Mouse (Mus musculus): Measurements from ENCODE around the gene Pithd1.
"Not testable (repeated sequence)": the region's sequence is repeated elsewhere in the genome, so short reads cannot be mapped to it uniquely, and the experiment has no call there.

Gene Pithd1

DNA sequence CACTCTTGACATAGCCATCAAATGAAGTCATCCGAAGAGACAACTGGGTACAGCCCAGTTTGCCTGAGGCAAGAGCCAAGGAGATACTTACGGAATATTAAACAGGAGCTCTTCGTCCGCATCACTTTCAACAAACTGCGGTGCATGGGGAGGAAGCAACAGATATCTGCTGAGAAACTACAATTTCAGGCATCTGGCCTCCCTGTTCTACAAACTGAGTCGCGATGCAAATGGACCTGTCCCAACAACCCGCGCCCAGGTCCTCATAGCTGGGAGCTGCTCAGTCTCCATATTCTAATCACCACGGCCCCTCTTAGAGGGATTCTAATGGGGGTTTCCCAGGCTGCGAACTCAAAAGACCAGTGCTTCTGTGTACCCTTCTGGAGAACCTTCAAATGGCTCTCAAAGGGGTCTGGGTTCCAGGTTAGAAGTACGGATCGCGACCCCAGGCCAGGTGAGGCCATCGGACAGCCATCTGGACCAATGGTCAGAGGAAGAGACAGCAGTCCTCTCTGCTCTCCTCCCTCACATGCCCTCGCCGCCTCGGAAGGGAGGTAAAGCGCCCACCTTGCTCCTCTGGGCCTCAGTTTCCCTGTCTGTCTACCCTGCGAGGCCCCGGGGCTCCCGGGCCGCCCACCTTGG is 642 bp downstream of the Pithd1 start:
- DNase-seq, result no peak

DNA sequence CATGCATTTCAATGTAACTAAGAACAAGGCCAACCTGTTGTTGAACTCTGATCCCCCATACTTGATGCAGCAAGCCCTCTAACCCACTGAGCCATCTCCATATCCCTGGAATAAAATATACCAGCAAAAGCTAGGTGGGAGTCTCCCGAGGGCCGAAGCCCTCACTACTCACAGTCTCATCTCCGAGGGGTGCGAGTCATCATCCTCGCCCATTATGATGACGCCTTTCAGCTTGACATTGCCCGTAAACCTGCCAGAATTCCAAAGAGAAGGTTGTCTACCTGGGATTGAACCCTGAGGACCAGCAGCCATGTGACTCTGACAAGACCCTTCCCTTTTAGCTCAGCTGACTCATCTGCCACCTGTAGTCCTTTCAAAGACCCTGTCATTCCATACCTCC is 1.3 kb downstream of the Pithd1 start:
- no peak for DNase-seq

DNA sequence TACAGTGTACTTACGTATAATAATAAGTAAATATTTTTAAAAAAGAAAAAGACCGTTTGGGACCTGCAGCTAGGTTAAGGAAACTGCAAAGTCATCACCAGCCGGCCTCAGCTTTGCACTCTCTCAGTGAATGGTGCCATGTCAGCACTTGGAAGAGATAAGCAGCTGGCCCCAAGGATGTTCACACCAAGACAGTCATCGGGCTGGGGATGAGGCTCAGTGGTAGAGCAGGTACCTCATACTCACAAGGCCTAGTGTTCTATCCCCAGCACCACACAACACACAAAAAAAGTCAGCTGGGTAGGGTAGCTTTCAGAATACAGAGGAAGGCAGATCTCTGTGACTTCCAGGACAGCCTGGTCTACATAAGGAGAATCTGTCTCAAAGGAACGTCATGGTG is 1.9 kb downstream of the Pithd1 start:
- DNase-seq, result no peak

DNA sequence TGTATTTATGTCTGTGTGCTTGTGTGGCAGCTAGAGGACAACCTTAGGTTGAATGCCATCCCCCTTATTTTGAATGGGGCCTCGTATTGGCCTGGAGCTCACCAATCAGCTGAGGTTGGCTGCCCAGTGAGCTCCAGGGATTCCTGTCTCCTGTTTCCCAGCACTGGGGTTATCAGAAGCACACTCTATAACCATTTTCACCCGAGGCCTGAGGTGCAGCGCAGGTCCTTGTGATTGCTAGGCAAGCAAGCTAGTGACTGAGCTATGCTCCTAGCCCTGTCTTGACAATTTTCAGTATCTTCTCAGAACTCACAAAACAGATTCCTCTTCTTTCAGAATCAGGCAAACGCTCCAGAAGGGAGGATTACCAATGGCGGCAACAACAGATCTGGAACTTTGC is 2.5 kb downstream of the Pithd1 start:
- DNase-seq, result no peak

DNA sequence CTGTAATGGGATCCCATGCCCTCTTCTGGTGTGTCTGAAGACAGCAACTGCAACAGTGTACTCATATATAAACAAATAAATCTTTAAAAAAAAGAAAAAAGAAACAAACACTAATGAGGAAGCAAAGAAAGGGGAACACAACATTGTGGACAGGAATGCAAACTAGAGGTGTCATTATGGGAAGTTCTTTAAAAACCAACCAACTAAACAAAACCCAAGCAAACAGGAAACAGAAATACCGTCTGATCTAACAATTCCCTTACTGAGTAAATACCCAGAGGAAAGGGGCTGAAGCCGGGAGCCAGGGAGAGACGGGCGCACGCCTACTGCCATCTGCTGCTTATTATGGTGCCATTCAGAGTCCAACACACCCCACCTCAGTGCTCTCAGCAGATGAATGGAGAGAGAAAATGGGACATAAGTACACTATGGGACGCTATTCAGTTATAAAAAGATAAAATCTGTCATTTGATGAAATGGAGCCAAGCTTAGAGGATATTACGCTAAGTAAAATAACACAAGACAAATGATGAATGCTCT is 5.5 kb downstream of the Pithd1 start:
- no peak for DNase-seq

DNA sequence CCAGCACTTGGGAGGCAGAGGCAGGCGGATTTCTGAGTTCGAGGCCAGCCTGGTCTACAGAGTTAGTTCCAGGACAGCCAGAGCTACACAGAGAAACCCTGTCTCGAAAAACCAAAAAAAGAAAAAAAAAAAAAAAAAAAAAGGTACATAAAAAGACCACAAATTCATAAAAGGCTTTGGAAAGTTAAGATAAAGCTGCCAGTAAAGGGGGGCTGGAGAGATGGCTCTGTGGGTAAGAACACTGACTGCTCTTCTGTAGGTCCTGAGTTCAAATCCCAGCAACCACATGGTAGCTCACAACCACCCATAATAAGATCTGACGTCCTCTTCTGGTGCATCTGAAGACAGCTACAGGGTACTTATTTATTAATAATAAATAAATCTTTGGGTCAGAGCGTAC is 6.8 kb downstream of the Pithd1 start:
- DNase-seq, result not testable (repeated sequence)

DNA sequence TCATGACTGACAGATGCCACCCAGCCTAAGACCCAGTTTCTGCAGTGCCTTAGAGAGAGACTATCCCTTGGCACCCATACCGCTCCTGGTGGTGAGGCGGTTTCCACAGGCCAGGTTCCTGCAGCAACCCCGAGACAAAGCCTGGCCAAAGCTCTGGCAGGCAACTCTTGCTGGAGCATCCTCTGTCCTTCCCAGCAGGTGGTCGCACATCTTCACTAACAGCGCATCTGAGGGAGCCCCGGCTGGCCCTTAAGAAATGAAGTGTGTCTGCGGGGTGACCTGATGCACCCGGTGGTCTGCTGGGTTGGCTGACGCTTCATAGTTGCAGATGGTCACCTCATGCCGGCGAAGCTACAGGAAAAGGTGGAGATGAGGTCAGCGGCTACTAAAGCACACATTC is 10.9 kb downstream of the Pithd1 start:
- DNase-seq, result peak in 1 of 2 experiments; percentile 19

DNA sequence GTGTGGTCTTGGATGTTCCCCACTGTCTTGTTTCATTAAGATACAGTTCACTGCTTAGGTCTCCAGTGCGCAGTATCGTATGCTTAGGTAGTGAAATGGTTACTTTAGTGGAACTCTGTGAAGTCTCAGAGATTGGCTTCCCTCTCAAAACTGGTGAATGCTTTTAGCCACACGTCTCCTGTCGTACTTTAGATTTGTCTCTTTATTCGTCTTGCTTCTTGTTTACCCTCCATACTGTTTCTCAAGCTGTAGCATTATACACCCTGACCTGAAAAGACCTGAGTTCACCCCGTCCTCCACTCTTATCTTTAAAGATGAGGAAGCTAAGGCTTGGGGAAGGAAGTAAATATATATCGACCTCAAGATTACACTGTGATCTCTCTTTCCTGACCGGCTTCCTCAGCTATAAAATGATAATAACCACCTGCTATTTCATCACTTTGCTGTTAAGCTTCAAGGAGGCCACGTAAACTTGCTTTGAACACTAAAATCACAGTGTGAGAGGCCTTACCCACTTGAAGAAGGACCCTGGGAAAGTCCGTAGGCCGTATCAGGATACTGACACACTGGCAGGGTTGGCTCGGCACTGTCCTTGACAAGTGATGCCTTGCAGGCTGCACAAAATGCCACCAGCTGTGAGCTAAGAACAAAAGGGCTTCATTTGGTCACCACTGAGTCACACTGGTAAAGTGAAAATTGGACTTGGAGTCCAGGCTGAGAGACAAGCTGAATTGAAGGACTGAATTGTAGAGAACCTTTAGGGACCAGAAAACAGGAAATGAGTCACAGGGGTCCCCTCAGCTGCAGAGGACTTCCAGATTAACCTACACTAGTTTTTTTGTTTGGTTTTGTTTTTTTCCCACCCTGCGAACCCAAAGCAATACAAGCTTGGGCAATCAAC is 13.9 kb downstream of the Pithd1 start:
- no peak for DNase-seq

DNA sequence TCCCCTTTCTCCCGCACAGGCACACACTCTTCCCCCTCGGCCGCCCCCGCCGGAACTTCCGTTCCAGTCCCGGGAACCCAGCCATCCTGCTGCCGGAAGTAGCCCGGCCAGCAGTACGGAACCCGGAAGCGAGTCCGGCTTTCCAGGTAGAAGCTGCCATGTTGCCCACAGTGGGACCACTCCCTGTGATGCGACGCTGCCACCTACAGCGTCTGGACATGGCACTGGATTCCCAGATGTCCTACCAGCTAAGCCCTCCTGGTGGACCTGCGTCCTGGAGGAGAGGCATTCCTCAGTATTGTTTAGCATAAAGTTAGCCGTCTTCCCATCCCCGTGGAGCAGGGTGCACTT is 14.5 kb downstream of the Pithd1 start, which contains the start of gene Lypla2:
Gene Lypla2 (minus strand): TSS at position 71 of the 351 bp plus-strand sequence.
- peak; percentile 92 to 93 for DNase-seq

DNA sequence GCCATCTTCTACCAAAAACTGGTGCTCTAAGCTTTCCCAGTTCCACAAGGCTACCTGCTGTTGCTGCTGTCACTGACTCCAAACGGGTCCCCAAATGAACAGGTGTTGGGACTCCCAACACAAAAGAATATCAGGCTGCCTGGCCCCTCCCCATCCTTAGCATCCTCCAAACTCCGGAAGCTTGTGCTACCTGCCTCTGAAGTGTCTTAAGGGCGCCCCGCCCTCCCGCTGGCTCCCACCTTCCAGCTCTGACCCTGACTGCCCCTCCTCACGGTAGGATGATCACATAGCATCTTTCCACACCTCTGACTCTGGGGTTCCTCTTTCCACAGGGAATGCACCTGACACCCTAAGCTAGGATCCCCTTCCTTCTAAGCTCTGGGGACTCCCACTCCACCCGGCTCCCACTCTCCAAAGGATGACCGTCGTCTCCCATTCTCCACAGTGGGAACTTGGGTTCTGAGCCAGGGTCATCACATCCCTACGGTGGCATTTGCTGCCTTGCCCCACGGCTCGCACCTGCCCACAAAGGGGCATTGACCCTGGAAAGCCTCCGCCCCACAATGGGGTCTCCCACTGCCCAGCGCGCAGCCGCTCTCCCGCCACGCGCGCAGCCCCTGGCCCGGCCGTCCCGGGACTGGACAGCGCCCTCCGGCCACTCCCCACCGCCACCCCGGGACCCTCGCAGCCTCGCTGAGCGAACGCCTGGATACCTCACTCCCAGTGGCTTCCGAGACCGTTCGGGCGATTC is 15.1 kb downstream of the Pithd1 start:
- DNase-seq, result no peak

DNA sequence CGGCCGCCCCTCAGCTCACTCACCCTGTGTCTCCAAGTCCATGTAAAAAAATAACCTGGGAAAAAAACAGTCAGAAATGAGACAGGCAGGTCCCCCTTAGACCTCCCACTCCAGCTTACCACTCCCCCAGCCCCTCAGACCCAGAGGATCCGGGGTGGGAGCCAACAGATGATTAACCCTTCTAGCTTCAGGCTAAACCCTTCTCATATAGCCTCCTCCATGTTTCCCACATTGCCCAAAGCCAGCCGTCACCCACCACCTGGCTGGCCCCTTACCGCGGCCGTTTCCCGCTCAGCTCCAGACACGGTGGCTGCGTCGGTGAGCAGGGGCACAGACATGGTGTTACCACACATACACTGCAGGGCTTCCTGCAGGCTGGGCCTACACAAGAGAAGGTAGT is 16.5 kb downstream of the Pithd1 start:
- no peak for DNase-seq

DNA sequence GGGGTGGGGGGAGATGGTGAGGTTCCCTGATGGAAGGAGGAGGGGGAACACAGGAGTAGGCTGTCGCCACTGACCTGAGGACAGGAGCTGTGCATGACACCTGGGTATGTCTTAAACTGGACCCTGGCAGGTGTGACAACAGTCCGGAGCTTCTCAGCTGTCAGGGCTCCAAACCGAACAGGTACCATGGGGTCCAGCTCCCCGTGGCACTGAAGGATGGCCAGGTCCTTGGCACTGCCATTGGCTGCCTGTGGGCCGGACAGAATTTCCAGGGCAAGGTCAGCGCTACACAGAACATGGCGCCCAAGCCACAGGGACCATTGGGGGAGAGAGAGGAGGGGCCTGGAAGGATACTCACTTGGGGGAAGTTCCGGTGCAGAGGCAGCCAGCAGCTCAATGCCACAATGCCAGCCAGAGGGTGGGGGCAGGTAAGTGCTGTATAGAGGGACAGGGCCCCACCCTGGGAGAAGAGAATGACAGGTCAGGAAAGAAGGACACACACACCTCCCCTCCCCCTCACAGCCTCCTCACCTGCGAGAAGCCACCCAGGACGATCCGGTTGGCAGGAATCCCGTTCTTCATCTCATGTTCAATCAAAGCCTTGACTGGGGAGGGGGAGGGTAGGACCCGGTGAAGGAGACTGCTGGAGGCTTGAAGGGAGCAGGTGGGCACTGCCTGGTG is 17.9 kb downstream of the Pithd1 start:
- DNase-seq, result no peak

DNA sequence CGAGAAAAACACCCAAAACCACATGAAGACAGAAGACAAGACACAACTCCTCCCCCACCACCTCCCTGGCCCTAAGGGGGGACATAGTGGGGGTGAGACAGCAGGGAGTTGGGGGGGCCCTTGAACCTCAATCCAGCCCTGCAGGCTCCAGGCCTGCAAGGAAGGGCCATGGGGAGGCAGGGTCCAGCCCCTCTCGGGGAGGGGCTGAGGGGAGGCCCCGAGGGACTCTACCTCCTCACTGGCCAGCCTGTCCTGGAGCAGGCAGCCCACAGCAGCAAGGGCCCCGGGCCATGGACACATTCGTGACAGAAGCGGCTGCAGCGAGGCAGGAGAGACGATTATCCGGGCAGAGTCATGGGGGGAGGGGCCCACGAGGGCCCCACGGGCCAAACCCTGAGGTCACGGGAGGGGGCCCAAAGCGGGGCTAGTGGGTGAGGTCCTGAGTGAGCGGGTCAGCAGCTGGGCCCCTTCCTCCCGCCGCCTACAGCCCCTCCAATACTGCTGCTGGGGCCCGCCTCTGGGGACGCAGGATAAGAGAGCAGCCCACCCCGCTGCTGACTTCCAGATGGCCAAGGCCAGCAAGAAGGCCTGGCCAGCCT is 18.7 kb downstream of the Pithd1 start:
- no peak for DNase-seq

DNA sequence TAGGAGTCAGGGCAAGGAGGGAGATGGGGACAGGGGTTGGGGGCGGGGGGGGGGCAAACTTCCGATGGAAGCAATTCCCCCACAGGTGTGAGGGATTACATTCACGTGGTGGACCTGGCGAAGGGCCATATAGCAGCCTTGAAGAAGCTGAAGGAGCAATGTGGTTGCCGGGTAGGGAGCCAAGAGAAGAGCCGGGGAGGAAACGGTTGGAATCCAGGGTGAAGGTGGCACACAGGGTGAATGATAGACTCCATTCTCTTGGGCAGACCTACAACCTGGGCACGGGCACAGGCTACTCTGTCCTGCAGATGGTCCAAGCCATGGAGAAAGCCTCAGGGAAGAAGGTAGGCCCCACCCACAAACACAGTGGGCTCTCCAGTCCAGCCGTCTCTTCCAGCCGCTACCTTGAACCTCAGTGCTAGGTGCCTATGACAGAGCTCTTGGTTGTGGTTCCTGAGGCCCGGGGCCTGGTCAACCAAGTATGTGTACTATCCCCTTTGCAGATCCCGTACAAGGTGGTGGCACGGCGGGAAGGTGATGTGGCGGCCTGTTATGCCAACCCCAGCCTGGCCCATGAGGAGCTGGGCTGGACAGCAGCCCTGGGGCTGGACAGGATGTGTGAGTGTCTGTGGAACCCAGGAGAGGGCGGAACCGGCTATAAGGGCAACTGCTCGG is 19.8 kb downstream of the Pithd1 start:
- DNase-seq, result no peak

DNA sequence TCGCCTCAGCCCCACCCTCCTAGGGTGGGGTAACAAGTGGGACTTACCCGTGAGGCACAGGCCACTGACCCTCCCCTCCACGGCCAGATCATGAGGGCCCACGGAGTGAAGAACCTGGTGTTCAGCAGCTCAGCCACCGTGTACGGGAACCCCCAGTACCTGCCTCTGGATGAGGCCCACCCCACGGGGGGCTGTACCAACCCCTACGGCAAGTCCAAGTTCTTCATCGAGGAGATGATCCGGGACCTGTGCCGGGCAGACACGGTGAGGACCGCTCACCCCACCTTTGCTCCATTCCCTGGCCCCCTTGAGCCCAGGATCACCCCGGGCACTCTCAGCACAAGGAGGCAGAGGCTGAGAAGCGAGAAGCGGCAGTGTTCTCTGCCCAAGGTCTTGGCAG is 20.8 kb downstream of the Pithd1 start:
- DNase-seq, result no peak

DNA sequence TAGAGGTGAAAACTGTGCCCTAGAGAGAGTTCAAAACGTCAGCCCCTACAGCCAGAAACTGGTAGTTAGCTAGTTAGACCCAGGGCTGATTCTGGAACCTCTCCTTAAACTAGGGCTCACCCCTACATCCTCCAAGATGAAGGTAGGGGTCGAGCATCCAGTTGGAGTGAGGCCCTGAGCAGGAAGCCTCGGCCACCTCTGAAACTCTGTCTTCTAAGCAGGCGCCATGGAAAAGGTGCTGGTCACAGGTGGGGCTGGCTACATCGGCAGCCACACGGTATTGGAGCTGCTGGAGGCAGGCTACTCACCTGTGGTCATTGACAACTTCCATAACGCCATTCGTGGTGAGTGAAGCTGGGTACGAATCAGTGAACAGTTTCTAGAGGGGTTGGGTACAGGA is 22.0 kb downstream of the Pithd1 start:
- no peak for DNase-seq

DNA sequence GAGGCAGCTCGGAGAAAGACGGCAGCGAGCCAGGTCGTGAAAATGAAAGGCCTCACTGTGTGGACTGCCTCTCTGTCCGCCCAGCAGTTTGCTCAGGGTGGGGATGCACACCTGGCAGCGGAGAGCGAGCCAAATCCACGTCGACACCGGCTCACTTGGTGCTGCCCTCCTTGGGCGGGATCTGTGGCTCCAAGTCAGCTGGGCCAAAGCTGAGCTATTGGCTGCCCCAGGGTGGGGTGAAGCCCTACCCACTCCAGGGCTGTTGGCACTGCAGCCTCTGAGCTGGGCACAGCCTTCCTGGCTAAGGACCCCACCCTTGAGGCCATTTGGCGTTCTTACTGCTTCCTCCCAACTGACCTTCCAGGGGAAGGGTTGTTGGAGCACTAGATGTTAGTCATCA is 22.6 kb downstream of the Pithd1 start:
- peak; percentile 80 to 90 for DNase-seq

DNA sequence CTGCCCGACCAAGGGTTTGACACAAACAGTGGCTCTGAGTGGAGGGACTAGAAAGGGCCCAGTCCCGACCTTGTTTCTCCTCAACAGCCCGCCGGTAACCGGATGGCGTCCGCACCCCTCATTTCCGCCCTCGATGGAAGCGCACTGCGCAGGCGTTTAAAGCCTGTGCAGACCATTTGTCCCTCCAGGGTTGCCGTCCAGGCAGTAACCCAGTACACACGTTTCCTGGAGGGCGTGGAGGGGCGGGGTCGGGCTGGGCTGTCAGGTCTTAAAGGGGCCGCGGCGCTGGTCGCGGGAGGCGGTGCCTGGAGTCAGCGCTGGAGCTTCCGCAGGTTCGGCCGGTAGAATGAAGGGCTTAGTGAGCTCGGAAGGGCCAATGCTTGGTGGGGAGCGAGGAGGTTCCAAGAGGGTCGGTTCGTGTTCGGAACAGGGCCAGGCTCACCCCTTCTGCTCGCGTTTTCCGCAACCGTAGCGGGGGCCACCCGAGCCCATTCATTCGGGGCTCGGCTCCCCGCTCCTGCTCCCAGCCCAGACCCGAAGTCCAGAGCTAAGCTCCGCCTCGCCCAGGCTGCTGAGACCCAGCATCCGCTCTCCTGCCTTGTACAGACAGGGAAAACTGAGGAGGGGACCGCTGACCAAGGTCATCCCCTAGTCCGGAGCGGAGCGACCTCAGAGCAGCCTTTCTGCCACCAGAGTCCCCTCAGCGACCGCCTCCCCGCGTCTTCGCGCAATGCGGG is 23.4 kb downstream of the Pithd1 start, which contains the start of gene Gale:
Gene Gale (plus strand): TSS at position 271 of the 737 bp plus-strand sequence.
- peak; percentile 95 to 97 for DNase-seq

DNA sequence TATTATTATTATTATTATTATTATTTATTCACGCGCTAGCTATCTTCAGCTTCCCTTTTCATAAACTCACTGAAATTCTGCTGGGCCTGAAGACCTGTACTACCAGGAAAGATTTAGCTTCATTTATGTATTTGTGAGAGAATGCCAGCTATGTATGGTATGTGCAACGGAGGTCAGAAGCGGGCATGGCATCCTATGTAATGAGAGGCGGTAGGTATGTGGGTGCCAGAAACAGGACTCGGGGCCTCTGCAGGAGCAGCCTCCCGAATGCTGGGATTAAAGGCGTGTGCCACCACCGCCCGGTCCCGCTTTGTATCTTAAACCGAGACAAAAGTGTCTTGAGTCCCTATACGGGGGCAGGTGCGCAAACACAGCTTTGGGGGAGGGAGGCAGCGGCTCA is 24.1 kb downstream of the Pithd1 start:
- DNase-seq, result no peak

DNA sequence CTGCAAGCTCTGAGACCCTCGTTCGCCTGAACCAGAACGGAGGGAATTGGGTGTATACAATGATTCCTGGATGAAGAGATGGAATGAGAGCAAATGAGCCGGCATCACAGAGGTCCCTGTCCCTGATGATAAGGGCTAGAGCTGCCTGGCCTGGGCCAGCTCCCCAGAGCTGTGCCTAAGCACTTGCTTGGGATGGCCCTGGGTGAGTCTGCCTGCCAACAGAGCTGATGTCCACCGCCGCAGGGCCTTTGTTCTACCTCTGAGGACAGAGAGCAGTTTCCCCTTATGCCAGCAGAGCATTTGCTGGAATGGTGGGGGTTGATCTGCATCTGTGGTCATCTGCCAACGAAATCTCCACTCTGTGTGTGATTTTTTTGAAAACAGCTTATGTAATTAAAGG is 24.9 kb downstream of the Pithd1 start:
- DNase-seq, result no peak

DNA sequence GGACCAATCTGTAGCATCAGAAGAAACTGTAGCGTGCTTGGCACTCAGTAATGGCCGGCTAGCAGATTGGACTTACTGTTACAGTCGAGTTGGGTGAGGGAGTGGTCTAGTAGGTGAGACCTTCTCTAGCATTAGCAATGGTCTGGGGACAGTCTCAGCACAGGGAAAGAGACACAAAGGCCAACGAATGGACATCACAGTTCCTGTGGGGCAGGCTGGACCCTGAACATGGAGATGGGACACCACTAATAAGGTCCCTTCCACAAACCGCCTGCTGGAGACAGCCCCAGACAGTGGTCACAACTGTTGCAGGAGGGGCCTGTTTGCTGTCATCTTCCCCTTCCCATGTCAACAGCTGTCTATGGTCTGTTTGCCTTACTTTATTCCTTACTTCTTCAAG is 25.4 kb downstream of the Pithd1 start:
- DNase-seq, result no peak
